Mouse (Mus musculus): ENCODE measurements around the gene Gtf3a. TPM values are rescaled to one million over a fixed set of nuclear protein-coding genes. Genes with fewer than 3 reads are reported as not detected.
A peak's percentile ranks its signal among the peaks of the same experiment; 100 is the strongest.
"Not testable (repeated sequence)": the region's sequence is repeated elsewhere in the genome, so short reads cannot be mapped to it uniquely, and the experiment has no call there.

Gtf3a gene
- polyA plus RNA-seq, 1 experiment from 2014 or later = 79.2 TPM

DNA sequence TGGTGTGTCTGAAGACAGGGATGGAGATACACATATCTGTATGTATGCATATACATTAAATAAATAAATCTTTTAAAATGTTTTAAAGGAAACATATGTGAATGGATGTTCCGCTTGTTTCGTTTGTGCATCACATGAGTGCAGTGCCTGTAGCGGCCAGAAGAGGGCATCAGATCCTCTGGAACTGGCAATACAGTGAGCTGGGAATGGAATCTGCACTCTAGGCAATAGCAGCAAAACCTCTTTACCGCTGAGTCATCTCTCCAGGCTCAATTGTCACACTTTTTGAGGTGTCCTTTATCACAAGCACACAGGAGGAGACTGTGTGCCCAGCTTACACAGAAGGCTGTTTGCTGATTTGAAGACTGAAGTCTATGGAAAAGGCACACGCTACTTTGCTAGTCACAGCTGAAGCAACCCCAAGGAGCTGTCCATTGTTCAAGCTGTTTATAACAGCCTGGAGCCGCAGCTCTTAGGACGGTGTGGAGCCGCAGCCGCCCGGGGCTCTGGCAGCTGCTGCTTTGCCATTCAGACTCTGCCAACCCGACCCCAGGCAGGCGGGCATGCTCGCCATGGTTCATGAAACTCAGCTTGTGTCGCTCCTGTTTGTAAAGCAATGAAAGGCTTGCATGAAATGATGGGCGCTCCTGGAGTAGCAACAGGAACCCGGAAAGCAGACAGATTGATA lies 9.2 kb upstream of the Gtf3a start:
- ATAC-seq (ENCODE audit: extremely low read depth, insufficient number of reproducible peaks, low FRiP score, low TSS enrichment) = no peak
- Histone ChIP-seq H3K4me3 (no peak overlapping the region), H3K27me3 (replicated peaks) (peaks cover 3% of the 10 kb centered on the region; the same call in 1 of the 2 replicates), H3K27ac (replicated peaks) (no peak overlapping the region), H3K36me3 (no peaks in the 10 kb centered on the region), H3K9ac (no peak overlapping the region), H3K4me2 (no peak overlapping the region), H3K9me3 (0 out of 2 replicates have a peak, but pooled peaks cover 3% of the 10 kb centered on the region), H3K4me1 (no peaks in the 10 kb centered on the region)
- 80% methylated on average over 16 of the region's 16 CpGs for WGBS

DNA sequence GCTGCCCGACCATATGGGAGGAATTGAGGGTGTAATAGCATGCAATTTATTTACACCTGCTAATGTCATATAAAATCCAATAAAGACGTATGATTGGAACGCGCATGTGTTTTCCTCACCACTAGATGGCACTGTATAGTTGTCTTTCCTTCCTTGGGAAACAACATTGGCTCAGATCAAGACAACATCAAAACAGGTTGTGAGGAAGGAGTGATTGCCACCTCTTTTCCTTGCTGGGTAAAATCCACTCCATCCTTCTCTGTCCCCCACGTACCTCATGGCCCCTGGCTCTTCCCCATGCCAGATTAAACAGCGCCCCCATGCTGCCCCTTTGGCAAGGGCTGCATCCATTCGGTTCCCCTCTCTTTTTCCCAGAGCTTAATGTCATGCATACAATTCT lies 8.2 kb upstream of the Gtf3a start:
- Histone ChIP-seq H3K27me3 (replicated peaks) (peaks cover 3% of the 10 kb centered on the region; the same call in 1 of the 2 replicates), H3K4me3 (no peak overlapping the region), H3K4me2 (no peak overlapping the region), H3K4me1 (no peaks in the 10 kb centered on the region), H3K9me3 (0 out of 2 replicates have a peak, but pooled peaks cover 3% of the 10 kb centered on the region), H3K27ac (replicated peaks) (no peak overlapping the region), H3K36me3 (no peaks in the 10 kb centered on the region), H3K9ac (no peak overlapping the region)
- 22% methylated on average over 7 of the region's 7 CpGs for WGBS
- no peak for ATAC-seq (ENCODE audit: extremely low read depth, insufficient number of reproducible peaks, low FRiP score, low TSS enrichment)

DNA sequence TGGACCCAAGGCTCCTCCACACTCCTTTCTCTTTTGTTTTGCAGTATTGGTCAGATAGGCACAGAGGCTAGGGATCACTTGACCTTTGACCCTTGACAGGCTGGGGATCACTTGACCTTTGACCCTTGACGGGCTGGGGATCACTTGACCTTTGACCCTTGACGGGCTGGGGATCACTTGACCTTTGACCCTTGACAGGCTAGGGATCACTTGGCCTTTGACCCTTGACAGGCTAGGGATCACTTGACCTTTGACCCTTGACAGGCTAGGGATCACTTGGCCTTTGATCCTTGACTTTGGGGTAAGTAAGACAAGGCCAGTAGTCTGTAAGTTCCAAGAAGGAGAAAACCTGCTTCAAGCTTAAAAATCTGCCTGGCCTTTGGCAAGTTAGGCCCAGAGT lies 6.5 kb upstream of the Gtf3a start:
- H3K27ac ChIP-seq (replicated peaks); ATAC-seq (ENCODE audit: extremely low read depth, insufficient number of reproducible peaks, low FRiP score, low TSS enrichment); H3K27me3 ChIP-seq (replicated peaks); H3K4me3 ChIP-seq; H3K4me2 ChIP-seq; H3K9ac ChIP-seq; H3K4me1 ChIP-seq; H3K9me3 ChIP-seq; H3K36me3 ChIP-seq: not testable (repeated sequence)
- WGBS = 31% methylated on average over 2 of the region's 2 CpGs

DNA sequence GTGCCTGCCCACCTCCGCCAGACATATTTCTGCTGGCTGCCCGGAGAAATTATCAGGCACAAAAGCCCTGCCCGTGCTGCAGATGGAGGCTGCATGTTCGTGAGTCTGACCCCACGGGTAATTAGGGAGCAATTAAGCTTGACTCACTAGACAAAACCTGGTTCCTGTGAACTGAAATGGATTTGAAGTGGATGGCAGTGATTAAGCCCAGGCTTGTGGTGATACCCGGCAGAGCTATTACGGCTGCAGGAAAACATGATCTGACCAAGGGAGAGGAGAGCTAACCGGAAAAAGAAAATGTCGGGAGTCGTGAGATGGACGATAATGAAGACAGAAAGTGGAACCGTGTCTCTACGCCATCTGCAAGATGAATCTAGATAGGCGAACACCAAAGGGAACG lies 5.5 kb upstream of the Gtf3a start:
- no peak for ATAC-seq (ENCODE audit: extremely low read depth, insufficient number of reproducible peaks, low FRiP score, low TSS enrichment)
- Histone ChIP-seq H3K9me3 (0 out of 2 replicates have a peak, but pooled peaks cover 3% of the 10 kb centered on the region), H3K4me3 (no peak overlapping the region), H3K36me3 (no peaks in the 10 kb centered on the region), H3K4me1 (peaks cover 1% of the 10 kb centered on the region; the same call in 1 of the 2 replicates), H3K9ac (no peak overlapping the region), H3K27me3 (replicated peaks) (0 out of 2 replicates have a peak, but pooled peaks cover 3% of the 10 kb centered on the region), H3K27ac (replicated peaks) (no peak overlapping the region), H3K4me2 (no peak overlapping the region)
- WGBS = 80% methylated on average over 15 of the region's 15 CpGs

DNA sequence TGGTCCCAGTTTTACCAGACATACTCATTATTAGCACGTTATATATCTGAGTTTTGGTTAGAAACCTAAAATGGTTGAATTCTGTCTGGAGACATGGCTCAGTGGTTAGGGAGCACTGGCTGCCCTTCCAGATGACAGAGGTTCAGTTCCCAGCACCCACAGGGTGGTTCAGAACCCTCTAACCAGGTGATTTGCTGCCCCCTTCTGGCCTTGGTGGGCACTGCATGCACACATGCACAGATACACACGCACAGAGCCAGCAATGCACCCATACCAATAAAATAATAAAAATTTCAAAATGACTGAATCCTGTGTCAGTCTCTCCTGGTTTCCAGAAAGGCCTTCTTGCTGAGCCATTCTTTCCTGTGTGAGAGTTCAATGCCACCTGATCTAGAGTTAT lies 3.9 kb upstream of the Gtf3a start:
- Histone ChIP-seq H3K4me2 (no peak overlapping the region), H3K4me3 (no peak overlapping the region), H3K27ac (replicated peaks) (no peak overlapping the region), H3K4me1 (peaks cover 11% of the 10 kb centered on the region), H3K36me3 (no peaks in the 10 kb centered on the region), H3K9ac (no peak overlapping the region), H3K27me3 (replicated peaks) (0 out of 2 replicates have a peak, but pooled peaks cover 3% of the 10 kb centered on the region), H3K9me3 (no peaks in the 10 kb centered on the region)
- no peak for ATAC-seq (ENCODE audit: extremely low read depth, insufficient number of reproducible peaks, low FRiP score, low TSS enrichment)
- WGBS = 100% methylated on average over 2 of the region's 2 CpGs

DNA sequence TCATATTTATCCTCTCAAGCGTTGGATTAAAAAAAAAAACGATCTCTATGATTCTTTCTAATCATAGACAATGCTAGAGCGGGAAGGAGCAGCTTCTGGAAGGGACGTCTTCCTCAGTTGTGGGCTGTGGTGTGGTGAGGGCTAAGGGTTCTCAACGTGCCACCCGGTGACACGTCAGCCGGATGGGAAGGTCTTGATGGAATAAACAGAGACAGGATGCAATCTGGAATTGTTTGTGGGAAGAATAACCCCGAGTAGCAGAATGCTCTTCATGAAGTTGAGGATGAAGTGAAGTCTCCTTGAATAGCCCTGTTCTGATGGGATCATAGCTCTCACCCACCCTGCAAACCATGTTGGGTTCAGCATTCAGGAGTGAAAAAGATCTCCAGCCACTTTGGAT lies 1.8 kb upstream of the Gtf3a start:
- Histone ChIP-seq H3K9me3 (no peaks in the 10 kb centered on the region), H3K4me3 (no peak overlapping the region), H3K36me3 (peaks cover 13% of the 10 kb centered on the region), H3K27me3 (replicated peaks) (no peaks in the 10 kb centered on the region), H3K9ac (no peak overlapping the region), H3K4me2 (no peak overlapping the region), H3K4me1 (peaks cover 16% of the 10 kb centered on the region), H3K27ac (replicated peaks) (no peak overlapping the region)
- 85% methylated on average over 9 of the region's 9 CpGs for WGBS
- no peak for ATAC-seq (ENCODE audit: extremely low read depth, insufficient number of reproducible peaks, low FRiP score, low TSS enrichment)

DNA sequence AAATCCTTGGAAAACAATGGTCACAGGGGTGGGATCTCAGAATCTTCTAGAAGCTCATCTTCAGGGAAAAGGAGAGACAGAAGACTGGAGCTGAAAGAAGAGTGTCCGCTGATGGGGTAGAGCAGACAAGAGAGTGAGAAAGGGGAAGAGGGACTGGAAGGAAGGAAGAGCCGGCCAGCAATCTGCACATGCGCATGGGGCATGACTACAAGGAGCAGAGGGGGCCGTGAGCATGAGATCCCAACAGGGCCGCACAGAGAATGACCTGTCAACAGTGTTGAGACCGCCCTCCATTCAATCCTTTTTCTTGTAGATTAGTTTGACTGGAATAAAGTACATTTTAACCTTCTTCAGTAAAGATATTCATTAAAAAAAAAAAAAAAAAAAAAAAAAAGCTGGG lies 960 bp upstream of the Gtf3a start:
- H3K27me3 ChIP-seq (replicated peaks) = no peaks in the 10 kb centered on the region
- H3K4me2 ChIP-seq = no peak overlapping the region
- H3K4me3 ChIP-seq = no peak overlapping the region
- WGBS = 89% methylated on average over 6 of the region's 6 CpGs
- H3K4me1 ChIP-seq = peaks cover 16% of the 10 kb centered on the region
- H3K36me3 ChIP-seq = peaks cover 21% of the 10 kb centered on the region
- no peak overlapping the region for H3K9ac ChIP-seq
- no peak overlapping the region for H3K27ac ChIP-seq (replicated peaks)
- H3K9me3 ChIP-seq = no peaks in the 10 kb centered on the region
- ATAC-seq (ENCODE audit: extremely low read depth, insufficient number of reproducible peaks, low FRiP score, low TSS enrichment) = no peak

DNA sequence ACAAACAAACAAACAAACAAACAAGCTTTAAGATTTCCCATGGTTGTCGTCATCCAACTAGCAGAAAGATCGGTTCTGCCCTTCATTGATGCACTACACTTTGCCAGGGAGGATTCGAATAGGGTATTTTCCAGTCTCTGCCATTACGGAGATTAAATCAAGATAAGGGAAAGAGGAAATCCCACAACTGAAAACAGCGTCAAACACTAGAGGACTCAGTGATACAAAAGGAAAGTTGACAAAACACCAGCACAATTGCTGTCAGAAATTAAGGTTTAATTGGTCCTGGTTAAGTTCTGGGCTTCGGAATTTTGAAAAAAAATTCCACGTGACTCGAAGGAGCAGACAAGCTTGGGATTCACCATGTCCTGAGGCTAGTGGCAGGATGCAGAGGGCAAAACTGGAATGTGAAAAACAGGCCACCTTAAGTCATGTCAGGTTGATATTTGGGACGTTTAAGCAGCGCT lies 383 bp upstream of the Gtf3a start:
- Histone ChIP-seq H3K4me2 (peak overlapping the region; percentile 97), H3K4me1 (peaks cover 16% of the 10 kb centered on the region), H3K9ac (peak overlapping the region; percentile 97), H3K36me3 (peaks cover 27% of the 10 kb centered on the region), H3K4me3 (peak overlapping the region; percentile 91), H3K27ac (replicated peaks) (peak overlapping the region; percentile 59), H3K27me3 (replicated peaks) (no peaks in the 10 kb centered on the region), H3K9me3 (no peaks in the 10 kb centered on the region)
- 21% methylated on average over 10 of the region's 10 CpGs for WGBS
- no peak for ATAC-seq (ENCODE audit: extremely low read depth, insufficient number of reproducible peaks, low FRiP score, low TSS enrichment)

DNA sequence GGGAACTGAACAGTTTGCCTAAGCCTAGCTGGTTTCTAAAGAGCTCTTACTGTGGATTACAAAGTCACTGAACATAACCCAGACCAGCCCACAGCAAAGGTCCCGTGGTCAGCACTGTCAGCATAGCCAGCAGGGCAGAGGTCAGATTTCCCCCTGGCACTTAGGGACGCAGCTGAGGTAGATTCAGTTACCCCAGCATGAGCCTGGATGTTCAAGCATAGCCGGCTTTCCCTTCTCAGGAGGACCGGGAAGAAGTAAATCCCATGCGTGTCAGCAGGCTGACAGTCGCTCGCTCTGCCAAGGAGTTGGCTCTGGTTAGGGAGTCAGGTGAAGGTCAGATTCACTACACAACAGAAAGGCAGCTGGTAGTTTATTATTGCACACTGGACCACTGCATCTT lies 6.1 kb downstream of the Gtf3a start:
- Histone ChIP-seq H3K27ac (replicated peaks) (no peak overlapping the region), H3K27me3 (replicated peaks) (no peaks in the 10 kb centered on the region), H3K4me2 (no peak overlapping the region), H3K4me1 (peaks cover 6% of the 10 kb centered on the region), H3K9me3 (no peaks in the 10 kb centered on the region), H3K9ac (no peak overlapping the region), H3K36me3 (peaks cover 91% of the 10 kb centered on the region), H3K4me3 (no peak overlapping the region)
- no peak for ATAC-seq (ENCODE audit: extremely low read depth, insufficient number of reproducible peaks, low FRiP score, low TSS enrichment)
- WGBS = 87% methylated on average over 7 of the region's 7 CpGs

DNA sequence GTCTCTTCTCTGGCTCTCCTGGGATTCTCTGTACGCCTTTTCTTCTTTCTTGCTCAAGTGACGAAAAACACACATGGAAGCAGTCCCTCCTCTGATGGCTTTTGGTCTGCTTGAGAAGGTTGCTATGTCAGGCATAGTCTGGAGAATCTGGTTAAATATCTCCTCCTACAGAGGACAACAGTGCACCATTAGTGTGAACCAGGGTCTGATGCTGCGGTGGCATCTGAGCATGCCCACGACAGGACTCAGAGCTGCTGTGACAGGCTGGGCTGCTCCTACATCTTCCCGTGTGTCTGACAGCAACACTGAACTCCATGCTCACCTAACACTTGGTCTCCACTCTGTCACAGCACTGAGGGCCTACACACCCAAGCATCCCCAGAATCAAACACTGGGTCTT lies 7.2 kb downstream of the Gtf3a start:
- no peaks in the 10 kb centered on the region for H3K9me3 ChIP-seq
- no peak overlapping the region for H3K4me2 ChIP-seq
- H3K4me1 ChIP-seq = no peaks in the 10 kb centered on the region
- H3K4me3 ChIP-seq = no peak overlapping the region
- H3K27me3 ChIP-seq (replicated peaks) = no peaks in the 10 kb centered on the region
- ATAC-seq (ENCODE audit: extremely low read depth, insufficient number of reproducible peaks, low FRiP score, low TSS enrichment) = no peak
- WGBS = 72% methylated on average over 5 of the region's 5 CpGs
- H3K9ac ChIP-seq = no peak overlapping the region
- H3K27ac ChIP-seq (replicated peaks) = no peak overlapping the region
- H3K36me3 ChIP-seq = peaks cover 95% of the 10 kb centered on the region

DNA sequence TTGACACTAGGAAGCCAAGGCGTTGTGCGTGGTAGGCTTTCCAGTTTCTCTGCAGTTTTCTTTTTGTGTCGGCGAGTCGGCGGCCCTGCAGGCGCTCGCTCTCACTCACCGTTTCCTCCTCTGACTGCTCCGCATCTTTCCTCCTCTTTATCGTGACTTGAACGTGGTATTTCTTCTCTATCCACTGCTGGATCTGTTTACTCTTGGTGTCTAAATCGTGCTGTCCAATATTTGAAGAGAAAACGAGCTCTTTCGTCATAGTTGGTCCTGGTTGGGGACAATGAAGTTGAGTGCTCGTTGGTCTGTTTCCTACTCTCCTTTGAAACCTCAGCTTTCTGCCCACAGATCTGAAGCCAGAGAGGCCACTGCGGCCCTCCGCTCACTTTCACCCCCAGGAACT lies 8.2 kb downstream of the Gtf3a start:
- no peak overlapping the region for H3K9ac ChIP-seq
- H3K36me3 ChIP-seq = peaks cover 91% of the 10 kb centered on the region
- WGBS = 90% methylated on average over 18 of the region's 18 CpGs
- ATAC-seq (ENCODE audit: extremely low read depth, insufficient number of reproducible peaks, low FRiP score, low TSS enrichment) = no peak
- H3K27ac ChIP-seq (replicated peaks) = no peak overlapping the region
- no peaks in the 10 kb centered on the region for H3K27me3 ChIP-seq (replicated peaks)
- H3K9me3 ChIP-seq = no peaks in the 10 kb centered on the region
- H3K4me1 ChIP-seq = no peaks in the 10 kb centered on the region
- H3K4me3 ChIP-seq = no peak overlapping the region
- H3K4me2 ChIP-seq = no peak overlapping the region

All from heart, embryonic 13.5 days (tissue).